13 mouse cellular contexts compared by ENCODE assay signal in genomic region chr2:30682146-30682825, GRCm38 (mm10).
A peak's percentile ranks its signal among the peaks of the same experiment; 100 is the strongest.
DNase-seq lines count a peak whose midpoint lies in the region; ATAC-seq and TF ChIP-seq lines count a peak whose summit lies in the region.
"Had no signal": no experiment of that assay in that cellular context is flagged by ENCODE, and none has a peak within 500 bp of the region (broad histone marks: within the 10 kb centered on the region; RNA-seq: fewer than 3 reads in every experiment).

No protein-coding gene starts in this region.

- no peak overlapping the region for H3K9ac ChIP-seq in lung, embryonic 14.5 days
- no peak overlapping the region for H3K9ac ChIP-seq in hindbrain, embryonic 14.5 days
- no peak overlapping the region for H3K9ac ChIP-seq in neural tube, embryonic 12.5 days
- H3K9ac ChIP-seq: liver, embryonic 13.5 days had no signal

- no peaks in the 10 kb centered on the region; the same call in 1 of the 2 replicates for H3K9me3 ChIP-seq in lung, embryonic 14.5 days (ENCODE audit: low read depth, low read length)
- H3K9me3 ChIP-seq in forebrain, embryonic 10.5 days: peaks cover 14% of the 10 kb centered on the region
- H3K9me3 ChIP-seq in hindbrain, embryonic 14.5 days (ENCODE audit: control insufficient read depth, low read length): peaks cover 11% of the 10 kb centered on the region
- peaks cover 11% of the 10 kb centered on the region; the same call in 1 of the 2 replicates for H3K9me3 ChIP-seq in neural tube, embryonic 12.5 days
- H3K9me3 ChIP-seq: liver, embryonic 13.5 days had no signal

- H3K27me3 ChIP-seq in lung, embryonic 14.5 days (ENCODE audit: insufficient read depth, low read length): no peaks in the 10 kb centered on the region
- H3K27me3 ChIP-seq in forebrain, embryonic 10.5 days (ENCODE audit: poor library complexity, severe bottlenecking): peaks cover 23% of the 10 kb centered on the region
- H3K27me3 ChIP-seq in hindbrain, embryonic 14.5 days (ENCODE audit: control insufficient read depth, insufficient read depth, low read length): no peaks in the 10 kb centered on the region
- H3K27me3 ChIP-seq in neural tube, embryonic 12.5 days (replicated peaks): no peaks in the 10 kb centered on the region

- peak overlapping the region; percentile 70 for H3K27ac ChIP-seq in lung, embryonic 14.5 days (ENCODE audit: low read depth)
- peak overlapping the region; percentile 81 for H3K27ac ChIP-seq in forebrain, embryonic 10.5 days
- peak overlapping the region; percentile 43 for H3K27ac ChIP-seq in hindbrain, embryonic 14.5 days
- no peak overlapping the region for H3K27ac ChIP-seq in neural tube, embryonic 12.5 days
- H3K27ac ChIP-seq in gastrocnemius, adult 2 months: no peak overlapping the region
- H3K27ac ChIP-seq: liver, embryonic 13.5 days had no signal

- no peak overlapping the region for H3K4me2 ChIP-seq in lung, embryonic 14.5 days
- no peak overlapping the region for H3K4me2 ChIP-seq in hindbrain, embryonic 14.5 days (replicated peaks)
- no peak overlapping the region for H3K4me2 ChIP-seq in neural tube, embryonic 12.5 days (replicated peaks)
- H3K4me2 ChIP-seq: liver, embryonic 13.5 days had no signal

- no peaks in the 10 kb centered on the region for H3K36me3 ChIP-seq in lung, embryonic 14.5 days (ENCODE audit: insufficient read depth)
- H3K36me3 ChIP-seq in forebrain, embryonic 10.5 days (replicated peaks): no peaks in the 10 kb centered on the region
- no peaks in the 10 kb centered on the region for H3K36me3 ChIP-seq in hindbrain, embryonic 14.5 days (replicated peaks; ENCODE audit: control insufficient read depth, insufficient read depth)
- no peaks in the 10 kb centered on the region; the same call in 1 of the 2 replicates for H3K36me3 ChIP-seq in neural tube, embryonic 12.5 days
- H3K36me3 ChIP-seq: liver, embryonic 13.5 days had no signal

- no peak for DNase-seq in lung, embryonic 14.5 days
- no peak for DNase-seq in lung, postnatal 36 days
- DNase-seq in forebrain, embryonic 10.5 days (ENCODE audit: extremely low spot score, low spot score): peak; percentile 45
- DNase-seq in hindbrain, embryonic 14.5 days (ENCODE audit: low spot score): no peak
- DNase-seq in urinary bladder, postnatal 25 days (ENCODE audit: low spot score): no peak
- no peak for DNase-seq in gastrocnemius, adult 2 months
- DNase-seq: cerebellum, adult 9-11 months; heart, adult 18-20 months; liver, embryonic 13.5 days; right cerebral cortex, adult 18-20 months had no signal

- intact Hi-C loops in gastrocnemius, adult 2 months (cut with DNase I): no loop called here

- no peak for ATAC-seq in lung, embryonic 14.5 days (ENCODE audit: insufficient read depth)
- ATAC-seq in hindbrain, embryonic 14.5 days (ENCODE audit: low FRiP score): peak; percentile 42; the same call in 1 of the 2 replicates
- ATAC-seq in neural tube, embryonic 12.5 days (ENCODE audit: low FRiP score, low read depth): peak; percentile 56
- ATAC-seq: intestine, postnatal 0 days had no signal

- no peak for TF ChIP-seq CTCF in lung, embryonic 14.5 days (IDR thresholded peaks at IDR 0.05; ENCODE audit: low read depth)
- TF ChIP-seq CTCF in gastrocnemius, adult 2 months (IDR thresholded peaks at IDR 0.05): no peak

- WGBS in lung, embryonic 14.5 days: 56% methylated on average over 5 of the region's 5 CpGs
- 53% methylated on average over 5 of the region's 5 CpGs for WGBS in forebrain, embryonic 10.5 days
- WGBS in hindbrain, embryonic 14.5 days: 19% methylated on average over 5 of the region's 5 CpGs
- 41% methylated on average over 5 of the region's 5 CpGs for WGBS in neural tube, embryonic 12.5 days

- H3K4me3 ChIP-seq in lung, embryonic 14.5 days (ENCODE audit: low read depth, low read length): no peak overlapping the region
- H3K4me3 ChIP-seq in forebrain, embryonic 10.5 days: no peak overlapping the region
- H3K4me3 ChIP-seq in hindbrain, embryonic 14.5 days (replicated peaks; ENCODE audit: low read length): no peak overlapping the region
- no peak overlapping the region for H3K4me3 ChIP-seq in neural tube, embryonic 12.5 days
- H3K4me3 ChIP-seq in gastrocnemius, adult 2 months: no peak overlapping the region
- H3K4me3 ChIP-seq: erythroblast, embryonic 14.5 days; liver, embryonic 13.5 days had no signal

- H3K4me1 ChIP-seq in lung, embryonic 14.5 days (ENCODE audit: insufficient read depth): peaks cover 38% of the 10 kb centered on the region
- peaks cover 61% of the 10 kb centered on the region for H3K4me1 ChIP-seq in forebrain, embryonic 10.5 days
- H3K4me1 ChIP-seq in hindbrain, embryonic 14.5 days (replicated peaks; ENCODE audit: control insufficient read depth, insufficient read depth, low read length): peaks cover 31% of the 10 kb centered on the region
- peaks cover 40% of the 10 kb centered on the region for H3K4me1 ChIP-seq in neural tube, embryonic 12.5 days

Comparison
In these comparisons a context has a peak if more than half of its experiments do, and no peak if none do; other contexts are left out.
1. H3K27ac ChIP-seq: peak in lung, embryonic 14.5 days (single experiment), forebrain, embryonic 10.5 days (single experiment) and hindbrain, embryonic 14.5 days (single experiment); none in neural tube, embryonic 12.5 days (single experiment) and gastrocnemius, adult 2 months (single experiment).